Mouse (Mus musculus): ENCODE data around the gene Ntm. TPM values are rescaled to one million over a fixed set of nuclear protein-coding genes. Genes with fewer than 3 reads are reported as not detected.

The Ntm gene
- polyA plus RNA-seq, 2 experiments from 2014 or later, result not detected

GRCm38 (mm10) chr9:29574548-29574947 is 388.4 kb downstream of the Ntm start:
- ATAC-seq, result no peak

GRCm38 (mm10) chr9:29568571-29568970 is 394.4 kb downstream of the Ntm start:
- no peak for ATAC-seq

GRCm38 (mm10) chr9:29562419-29563071 is 400.4 kb downstream of the Ntm start:
- no peak for ATAC-seq

GRCm38 (mm10) chr9:29558915-29559314 is 404.0 kb downstream of the Ntm start:
- no peak for ATAC-seq

GRCm38 (mm10) chr9:29550582-29550981 is 412.4 kb downstream of the Ntm start:
- no peak for ATAC-seq

GRCm38 (mm10) chr9:29550107-29550506 is 412.8 kb downstream of the Ntm start:
- no peak for ATAC-seq

GRCm38 (mm10) chr9:29536415-29536814 is 426.5 kb downstream of the Ntm start:
- no peak for ATAC-seq

GRCm38 (mm10) chr9:29534773-29535172 is 428.2 kb downstream of the Ntm start:
- ATAC-seq, result no peak

- no peak for ATAC-seq
Measured at GRCm38 (mm10) chr9:29534304-29534703, 428.6 kb downstream of the Ntm start.

GRCm38 (mm10) chr9:29533556-29533955 is 429.4 kb downstream of the Ntm start:
- ATAC-seq, result no peak

GRCm38 (mm10) chr9:29531147-29531917 is 431.6 kb downstream of the Ntm start:
- ATAC-seq, result no peak

GRCm38 (mm10) chr9:29524109-29524508 is 438.8 kb downstream of the Ntm start:
- no peak for ATAC-seq

GRCm38 (mm10) chr9:29523221-29523620 is 439.7 kb downstream of the Ntm start:
- ATAC-seq, result no peak

GRCm38 (mm10) chr9:29519181-29519580 is 443.8 kb downstream of the Ntm start:
- no peak for ATAC-seq

- ATAC-seq, result no peak
Measured at GRCm38 (mm10) chr9:29516688-29517087, 446.3 kb downstream of the Ntm start.

GRCm38 (mm10) chr9:29514588-29515356 is 448.2 kb downstream of the Ntm start:
- no peak for ATAC-seq

- ATAC-seq, result no peak
Measured at GRCm38 (mm10) chr9:29496002-29496401, 466.9 kb downstream of the Ntm start.

- no peak for ATAC-seq
Measured at GRCm38 (mm10) chr9:29482272-29482671, 480.7 kb downstream of the Ntm start.

GRCm38 (mm10) chr9:29479051-29479450 is 483.9 kb downstream of the Ntm start:
- ATAC-seq, result no peak

GRCm38 (mm10) chr9:29477219-29477618 is 485.7 kb downstream of the Ntm start:
- ATAC-seq, result no peak

- no peak for ATAC-seq
Measured at GRCm38 (mm10) chr9:29473418-29473817, 489.5 kb downstream of the Ntm start.

GRCm38 (mm10) chr9:29472226-29472625 is 490.7 kb downstream of the Ntm start:
- no peak for ATAC-seq

- no peak for ATAC-seq
Measured at GRCm38 (mm10) chr9:29464756-29465155, 498.2 kb downstream of the Ntm start.

Data from activated CD4-positive, CD25-positive, alpha-beta regulatory T cell, adult 4 months (primary cell).